Mouse (Mus musculus) myocyte (in vitro differentiated cells): Measurements from ENCODE around the gene Cobl. TPM values are rescaled to one million over a fixed set of nuclear protein-coding genes. Genes with fewer than 3 reads are reported as not detected.

Experiments
- H3K27me3 ChIP-seq: one replicate; pipeline ENCODE4 v1.6.1; 2011; ENCODE audit not compliant: control insufficient read depth, insufficient read depth, insufficient read length
- H3K36me3 ChIP-seq: one replicate; pipeline ENCODE4 v1.6.1; 2011; ENCODE audit not compliant: control insufficient read depth, insufficient read depth
- H3K4me2 ChIP-seq: one replicate; pipeline ENCODE4 v1.6.1; 2011; ENCODE audit warnings: low read depth, control low read depth
- H3K4me3 ChIP-seq: one replicate; pipeline ENCODE4 v1.5.1; 2011; ENCODE audit warnings: mild to moderate bottlenecking, control low read depth, moderate library complexity
- H3K79me2 ChIP-seq: one replicate; pipeline ENCODE4 v1.6.1; 2011; ENCODE audit not compliant: control insufficient read depth, insufficient read depth
- H3ac ChIP-seq: one replicate; pipeline ENCODE4 v1.6.1; 2011; ENCODE audit not compliant: control insufficient read depth, insufficient read length
- CEBPB ChIP-seq: IDR thresholded peaks from 2 replicates; pipeline ENCODE4 v1.6.1; 2011; ENCODE audit warnings: mild to moderate bottlenecking, moderate library complexity; ENCODE audit not compliant: poor library complexity, insufficient read depth, severe bottlenecking
- E2F4 ChIP-seq: IDR thresholded peaks from one replicate; pipeline ENCODE4 v1.6.1; 2011; ENCODE audit warnings: mild to moderate bottlenecking, control low read depth, moderate library complexity; ENCODE audit not compliant: insufficient read depth
- MAX ChIP-seq: IDR thresholded peaks from one replicate; pipeline ENCODE4 v1.6.1; 2011; ENCODE audit warnings: low read depth, mild to moderate bottlenecking, control low read depth
- MYOD1 ChIP-seq, 3 experiments: IDR thresholded peaks; one replicate each; pipeline ENCODE4 v1.6.1; 2011; ENCODE audit warnings: control low read depth in 2 of 3, low read depth in 2 of 3, mild to moderate bottlenecking in 2 of 3, moderate library complexity in 1 of 3; ENCODE audit not compliant: insufficient read length in 2 of 3, control insufficient read depth in 1 of 3
- MYOG ChIP-seq, 3 experiments: IDR thresholded peaks; one replicate each; pipeline ENCODE4 v1.6.1; 2011; ENCODE audit warnings: control low read depth in 2 of 3, low read depth in 2 of 3, mild to moderate bottlenecking in 2 of 3; ENCODE audit not compliant: insufficient read length in 2 of 3, control insufficient read depth in 1 of 3, insufficient read depth in 1 of 3
- POLR2A ChIP-seq: IDR thresholded peaks from one replicate; pipeline ENCODE4 v1.6.1; 2011; ENCODE audit warnings: low read depth, mild to moderate bottlenecking, control low read depth, moderate library complexity; ENCODE audit not compliant: insufficient read length
- POLR2AphosphoS2 ChIP-seq: IDR thresholded peaks from one replicate; pipeline ENCODE4 v1.6.1; 2011; ENCODE audit warnings: low read depth, control low read depth; ENCODE audit not compliant: insufficient read length
- REST ChIP-seq: IDR thresholded peaks from one replicate; pipeline ENCODE4 v1.6.1; 2011; ENCODE audit warnings: mild to moderate bottlenecking, control low read depth, moderate library complexity; ENCODE audit not compliant: insufficient read depth, insufficient read length
- SRF ChIP-seq: IDR thresholded peaks from one replicate; pipeline ENCODE4 v1.6.1; 2011; ENCODE audit warnings: low read depth; ENCODE audit not compliant: control insufficient read depth, insufficient read length
- TCF12 ChIP-seq: IDR thresholded peaks from one replicate; pipeline ENCODE4 v1.6.1; 2011; ENCODE audit warnings: mild to moderate bottlenecking, control low read depth; ENCODE audit not compliant: poor library complexity, insufficient read depth, severe bottlenecking
- TCF3 ChIP-seq: IDR thresholded peaks from one replicate; pipeline ENCODE4 v1.6.1; 2011; ENCODE audit warnings: low read depth, control low read depth; ENCODE audit not compliant: insufficient read length
- USF1 ChIP-seq: IDR thresholded peaks from one replicate; pipeline ENCODE4 v1.6.1; 2011; ENCODE audit warnings: low read depth, mild to moderate bottlenecking, control low read depth, moderate library complexity
- polyA plus RNA-seq: library from polyadenylated mRNA; unstranded; fragments of >200 nt; fragmentation: generic; extraction: Trizol; gene quantifications from one replicate; pipeline ENCODE4 v1.2.1, GENCODE M21; 2012; ENCODE audit warnings: missing spikeins

Gene Cobl
- polyA plus RNA-seq, 1 experiment, result 191 TPM

DNA sequence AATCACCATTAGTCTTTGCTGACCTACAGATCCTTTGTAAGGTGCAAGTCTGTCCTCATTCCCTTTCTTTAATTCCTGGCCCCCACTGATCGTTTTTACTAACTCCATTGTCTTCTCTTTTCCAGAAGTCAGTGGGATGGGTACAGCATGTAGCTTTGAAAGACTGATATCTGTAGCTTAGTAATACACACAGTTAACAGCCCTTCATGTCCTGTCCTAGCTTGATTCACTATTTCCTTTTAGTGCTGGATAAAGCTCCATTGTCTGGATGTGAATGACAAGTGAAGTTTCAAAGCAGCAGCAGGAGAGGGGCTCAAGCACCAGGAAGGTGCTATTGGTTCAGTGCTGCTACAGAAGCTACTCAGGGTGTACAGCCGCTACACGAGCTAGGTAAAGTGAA, 28.9 kb downstream of the Cobl start:
- TF ChIP-seq MYOG (IDR thresholded peaks at IDR 0.05; ENCODE audit: control insufficient read depth in 1 of 3, insufficient read depth in 1 of 3, insufficient read length in 2 of 3, low read depth in 2 of 3) (no peak), TCF12 (no peak), TCF3 (no peak), E2F4 (no peak), REST (no peak), MAX (no peak), CEBPB (no peak), MYOD1 (IDR thresholded peaks at IDR 0.05; ENCODE audit: control insufficient read depth in 1 of 3, insufficient read length in 2 of 3, low read depth in 2 of 3) (no peak), POLR2A (no peak), USF1 (no peak), SRF (no peak), POLR2AphosphoS2 (no peak)
- Histone ChIP-seq H3K27me3 (no peaks in the 10 kb centered on the region), H3ac (no peak overlapping the region), H3K79me2 (peaks cover 12% of the 10 kb centered on the region), H3K4me2 (peak overlapping the region; percentile 57), H3K36me3 (no peaks in the 10 kb centered on the region), H3K4me3 (no peak overlapping the region)

DNA sequence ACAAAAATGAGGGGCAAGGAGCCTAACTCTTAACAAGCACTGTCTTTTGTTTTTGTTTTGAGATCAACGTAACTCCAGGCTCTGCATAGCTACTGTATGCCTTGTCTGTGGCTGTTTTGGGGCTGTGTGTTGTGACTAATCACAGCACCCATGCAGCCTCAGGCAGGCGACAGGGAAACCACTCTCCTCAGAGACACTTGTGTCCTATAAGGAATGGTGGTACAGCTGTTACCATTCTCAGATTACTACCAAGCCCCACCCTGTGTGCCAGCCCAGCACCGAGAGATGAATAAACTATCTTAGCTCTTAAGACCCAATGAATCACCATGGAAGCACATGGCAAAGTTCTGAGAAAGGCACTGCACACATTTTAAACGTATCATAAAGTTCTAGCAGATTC, 29.7 kb downstream of the Cobl start:
- H3K4me3 ChIP-seq, result no peak overlapping the region
- TF ChIP-seq MYOG (IDR thresholded peaks at IDR 0.05; ENCODE audit: control insufficient read depth in 1 of 3, insufficient read depth in 1 of 3, insufficient read length in 2 of 3, low read depth in 2 of 3) (peak; percentile 52 to 87 (median 77)), USF1 (no peak), TCF12 (peak; percentile 65), CEBPB (no peak), MAX (no peak), TCF3 (peak; percentile 12), POLR2A (peak; percentile 17), POLR2AphosphoS2 (no peak), REST (no peak), MYOD1 (IDR thresholded peaks at IDR 0.05; ENCODE audit: control insufficient read depth in 1 of 3, insufficient read length in 2 of 3, low read depth in 2 of 3) (peak; percentile 46 to 93 (median 76))
- no peaks in the 10 kb centered on the region for H3K27me3 ChIP-seq
- H3ac ChIP-seq, result no peak overlapping the region
- peak overlapping the region; percentile 73 for H3K4me2 ChIP-seq
- H3K79me2 ChIP-seq, result peaks cover 12% of the 10 kb centered on the region
- H3K36me3 ChIP-seq, result no peaks in the 10 kb centered on the region

- no peak overlapping the region for H3K4me3 ChIP-seq
- no peak overlapping the region for H3ac ChIP-seq
- H3K36me3 ChIP-seq, result no peaks in the 10 kb centered on the region
- peak overlapping the region; percentile 73 for H3K4me2 ChIP-seq
- no peaks in the 10 kb centered on the region for H3K27me3 ChIP-seq
- H3K79me2 ChIP-seq, result peaks cover 12% of the 10 kb centered on the region
- no peak for TF ChIP-seq MAX
- TF ChIP-seq CEBPB, result no peak
- no peak for TF ChIP-seq TCF12
- TF ChIP-seq SRF, result peak; percentile 75
- TF ChIP-seq POLR2A, result no peak
- no peak for TF ChIP-seq E2F4
Observed at GRCm38 (mm10) chr11:12434597-12434996, 30.2 kb downstream of the Cobl start.

GRCm38 (mm10) chr11:12431911-12432310, 32.8 kb downstream of the Cobl start:
- Histone ChIP-seq H3K4me2 (no peak overlapping the region), H3K79me2 (peaks cover 12% of the 10 kb centered on the region), H3K27me3 (no peaks in the 10 kb centered on the region), H3K36me3 (no peaks in the 10 kb centered on the region), H3K4me3 (no peak overlapping the region), H3ac (no peak overlapping the region)
- TF ChIP-seq CEBPB (no peak), POLR2A (no peak), TCF3 (no peak), USF1 (no peak), MYOG (IDR thresholded peaks at IDR 0.05; ENCODE audit: control insufficient read depth in 1 of 3, insufficient read depth in 1 of 3, insufficient read length in 2 of 3, low read depth in 2 of 3) (no peak), TCF12 (no peak), REST (no peak), SRF (no peak), MAX (no peak), POLR2AphosphoS2 (no peak)

GRCm38 (mm10) chr11:12430231-12431041, 34.3 kb downstream of the Cobl start:
- no peak overlapping the region for H3K4me2 ChIP-seq
- H3K27me3 ChIP-seq, result no peaks in the 10 kb centered on the region
- H3K4me3 ChIP-seq, result no peak overlapping the region
- no peak for TF ChIP-seq SRF
- no peak for TF ChIP-seq REST
- TF ChIP-seq MYOG (IDR thresholded peaks at IDR 0.05; ENCODE audit: control insufficient read depth in 1 of 3, insufficient read depth in 1 of 3, insufficient read length in 2 of 3, low read depth in 2 of 3), result no peak
- no peak for TF ChIP-seq E2F4
- TF ChIP-seq MYOD1 (IDR thresholded peaks at IDR 0.05; ENCODE audit: control insufficient read depth in 1 of 3, insufficient read length in 2 of 3, low read depth in 2 of 3), result no peak
- TF ChIP-seq MAX, result no peak
- no peak for TF ChIP-seq POLR2A
- no peak for TF ChIP-seq POLR2AphosphoS2
- H3K79me2 ChIP-seq, result peaks cover 14% of the 10 kb centered on the region
- no peaks in the 10 kb centered on the region for H3K36me3 ChIP-seq
- H3ac ChIP-seq, result no peak overlapping the region
